Mouse (Mus musculus) bone marrow macrophage, adult 2 months (primary cell): ENCODE measurements at regions not wholly inside any gene's neighbourhood (a gene's known extent, or its start where the extent isn't known, plus 50 kb on each side); places are given as distances from the start of the nearest gene placed in this dataset.

Experiments
- CTCF ChIP-seq: IDR thresholded peaks from 2 replicates; pipeline ENCODE4 v1.5.1; 2012; ENCODE audit warnings: low read depth, mild to moderate bottlenecking, low read length, moderate library complexity
- POLR2A ChIP-seq: IDR thresholded peaks from 2 replicates; pipeline ENCODE4 v1.6.1; 2012; ENCODE audit warnings: mild to moderate bottlenecking, low read depth, low read length, borderline replicate concordance

DNA sequence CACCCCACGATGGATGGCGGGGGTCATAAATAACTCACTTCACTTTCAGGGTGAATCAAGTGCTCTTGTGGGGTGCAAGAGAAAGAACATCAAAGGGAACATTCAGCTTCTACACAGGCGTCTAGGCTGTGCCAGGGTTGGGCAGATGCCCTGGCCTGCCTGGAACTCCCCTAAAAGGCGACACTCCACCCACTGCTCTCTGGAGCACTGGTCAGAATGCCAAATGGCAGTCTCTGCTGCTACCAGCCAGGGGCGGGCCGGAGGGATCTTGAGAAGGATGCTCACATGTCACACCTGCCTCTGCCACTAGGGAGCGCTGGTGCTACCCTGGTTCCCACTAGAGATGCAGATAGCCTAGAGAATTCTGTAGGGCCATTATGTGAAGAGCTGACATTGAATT is 293.9 kb upstream of the Mki67 start:
- peak; percentile 53; the same call in 1 of the 2 replicates for TF ChIP-seq CTCF
- TF ChIP-seq POLR2A, result no peak
